Mouse (Mus musculus): ENCODE data around the gene Kalrn. TPM values are rescaled to one million over a fixed set of nuclear protein-coding genes. Genes with fewer than 3 reads are reported as not detected.
A peak's percentile ranks its signal among the peaks of the same experiment; 100 is the strongest.

Gene Kalrn
- total RNA-seq, 2 experiments from 2014 or later, result 17.6 to 20.2 TPM

GRCm38 (mm10) chr16:33979855-33980254, 593.5 kb downstream of the Kalrn start:
- no peak for DNase-seq

DNA sequence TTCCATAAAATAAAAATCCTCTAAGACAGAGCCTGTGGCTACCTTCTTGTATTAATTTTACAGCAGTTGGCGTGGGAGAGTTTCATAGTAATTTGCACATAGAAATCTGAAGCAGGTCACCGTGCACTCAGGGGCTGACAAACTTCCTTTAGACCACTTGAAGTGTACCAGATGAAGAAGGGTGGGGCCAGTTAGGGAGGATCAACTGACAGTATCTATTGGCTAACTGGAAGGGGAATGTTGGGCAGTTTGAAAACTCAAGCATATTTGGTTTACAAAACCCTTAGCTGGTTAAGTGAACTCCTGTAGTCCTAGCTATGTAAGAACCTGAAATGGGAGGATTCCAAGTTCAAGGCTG, 606.1 kb downstream of the Kalrn start:
- no peak for DNase-seq

GRCm38 (mm10) chr16:33966538-33967282, 606.6 kb downstream of the Kalrn start, which contains the start of gene Umps:
Gene Umps (minus strand): TSS chr16:33967038.
- peak; percentile 79 for DNase-seq

DNA sequence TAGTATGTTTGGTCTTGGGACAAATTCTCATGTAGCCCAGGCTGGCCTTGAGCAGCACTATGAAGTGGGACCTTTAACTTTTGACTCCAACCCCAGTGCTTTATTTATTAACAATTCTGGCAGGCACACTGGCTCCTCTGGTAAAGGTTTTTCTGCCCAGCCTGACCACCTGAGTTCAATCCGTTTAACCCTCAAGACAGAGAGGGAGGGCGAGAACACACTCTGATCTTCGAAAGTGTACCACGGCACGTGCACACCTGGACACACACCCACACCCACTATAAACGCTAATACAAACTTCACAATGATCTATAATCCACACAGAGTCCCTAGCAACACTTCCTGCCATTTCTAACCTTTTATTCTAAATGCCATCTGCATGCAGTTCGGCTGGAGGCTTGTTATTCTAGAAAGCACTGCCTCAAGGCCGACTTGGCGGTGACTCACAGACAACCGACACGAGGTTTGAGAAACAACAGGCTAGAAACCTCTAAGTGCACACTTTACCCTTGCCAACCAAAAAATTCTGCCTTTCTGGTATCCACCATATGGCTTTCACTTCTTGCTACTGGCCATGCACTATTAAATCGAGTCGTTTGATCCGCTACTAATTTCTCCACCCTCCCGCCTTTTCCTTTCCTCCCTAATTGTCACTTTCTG, 607.3 kb downstream of the Kalrn start:
- no peak for DNase-seq

DNA sequence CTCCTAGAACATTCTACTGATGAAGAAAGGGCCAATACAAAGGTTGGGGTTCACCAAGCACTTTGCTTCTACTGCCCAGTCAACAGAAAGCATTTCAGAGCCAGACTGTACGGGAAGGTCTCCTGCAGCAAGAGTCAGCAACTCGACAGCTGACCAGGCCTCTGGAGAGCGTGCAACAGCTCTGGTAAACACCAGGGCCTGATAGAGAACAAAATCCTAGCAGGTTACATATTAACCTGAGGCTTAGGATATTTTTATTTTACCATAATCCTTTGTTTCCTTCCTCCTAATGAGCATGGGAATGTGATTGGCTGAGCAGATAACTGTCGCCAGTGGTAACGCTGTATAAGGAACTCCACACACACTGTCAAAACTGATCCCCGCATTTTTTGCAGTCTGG, 609.8 kb downstream of the Kalrn start:
- DNase-seq, result no peak

DNA sequence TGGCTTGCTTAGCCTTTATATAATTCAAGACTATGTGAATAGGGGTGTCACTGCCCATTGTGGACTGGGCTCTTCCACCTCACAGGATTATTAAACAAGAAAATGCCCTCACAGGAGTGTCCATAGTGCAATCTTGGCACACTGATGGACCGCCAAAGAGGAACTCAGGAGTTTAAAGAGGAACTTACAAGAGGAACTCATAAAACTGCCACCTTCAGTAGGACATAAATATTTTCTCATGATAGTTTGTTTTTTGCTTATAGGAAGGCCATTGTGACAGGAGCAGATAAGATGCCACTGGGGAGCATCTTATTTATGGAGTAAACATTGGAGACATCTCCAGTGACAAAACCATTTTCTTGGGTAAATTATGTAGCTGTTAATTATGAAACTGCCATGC, 618.5 kb downstream of the Kalrn start:
- no peak for DNase-seq

DNA sequence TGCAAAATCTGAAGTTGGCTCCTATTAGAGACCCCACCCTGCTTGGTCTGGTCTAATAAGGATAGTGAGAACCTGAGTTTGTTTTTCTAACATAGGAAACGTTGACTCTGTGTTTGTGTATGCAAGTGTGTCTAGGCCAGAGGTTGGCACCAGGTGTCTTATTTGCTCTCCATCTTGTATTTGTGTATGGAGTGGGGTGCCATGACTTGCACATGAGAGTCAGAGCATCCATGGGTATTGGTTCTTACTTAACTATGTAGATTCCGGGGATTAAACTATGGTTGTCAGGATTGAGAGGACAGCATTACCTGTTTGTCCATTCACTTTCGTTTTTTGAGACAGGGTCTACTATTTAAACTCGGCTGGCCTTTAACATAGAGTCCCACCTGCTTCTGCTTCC, 620.3 kb downstream of the Kalrn start:
- DNase-seq, result no peak

DNA sequence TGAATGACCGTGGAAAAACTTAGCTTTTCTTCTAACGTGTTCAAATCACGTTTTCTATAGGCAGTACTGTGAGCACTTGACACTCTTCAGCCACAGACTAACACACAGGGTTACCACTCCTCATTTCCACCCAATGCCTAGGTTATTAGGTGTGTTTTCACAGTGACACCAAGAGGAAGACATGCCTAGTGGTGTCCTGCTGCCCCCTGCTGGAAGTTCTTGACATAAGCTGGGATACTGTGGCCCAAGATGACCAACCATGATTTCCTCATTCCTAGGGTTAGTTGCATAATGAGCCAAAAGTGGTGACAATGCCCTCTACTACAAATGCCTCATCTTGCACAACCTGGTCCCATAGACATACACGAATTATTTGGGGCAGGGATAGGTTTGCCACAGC, 622.5 kb downstream of the Kalrn start:
- peak; percentile 87 for DNase-seq

GRCm38 (mm10) chr16:33950386-33950785, 622.9 kb downstream of the Kalrn start:
- no peak for DNase-seq

DNA sequence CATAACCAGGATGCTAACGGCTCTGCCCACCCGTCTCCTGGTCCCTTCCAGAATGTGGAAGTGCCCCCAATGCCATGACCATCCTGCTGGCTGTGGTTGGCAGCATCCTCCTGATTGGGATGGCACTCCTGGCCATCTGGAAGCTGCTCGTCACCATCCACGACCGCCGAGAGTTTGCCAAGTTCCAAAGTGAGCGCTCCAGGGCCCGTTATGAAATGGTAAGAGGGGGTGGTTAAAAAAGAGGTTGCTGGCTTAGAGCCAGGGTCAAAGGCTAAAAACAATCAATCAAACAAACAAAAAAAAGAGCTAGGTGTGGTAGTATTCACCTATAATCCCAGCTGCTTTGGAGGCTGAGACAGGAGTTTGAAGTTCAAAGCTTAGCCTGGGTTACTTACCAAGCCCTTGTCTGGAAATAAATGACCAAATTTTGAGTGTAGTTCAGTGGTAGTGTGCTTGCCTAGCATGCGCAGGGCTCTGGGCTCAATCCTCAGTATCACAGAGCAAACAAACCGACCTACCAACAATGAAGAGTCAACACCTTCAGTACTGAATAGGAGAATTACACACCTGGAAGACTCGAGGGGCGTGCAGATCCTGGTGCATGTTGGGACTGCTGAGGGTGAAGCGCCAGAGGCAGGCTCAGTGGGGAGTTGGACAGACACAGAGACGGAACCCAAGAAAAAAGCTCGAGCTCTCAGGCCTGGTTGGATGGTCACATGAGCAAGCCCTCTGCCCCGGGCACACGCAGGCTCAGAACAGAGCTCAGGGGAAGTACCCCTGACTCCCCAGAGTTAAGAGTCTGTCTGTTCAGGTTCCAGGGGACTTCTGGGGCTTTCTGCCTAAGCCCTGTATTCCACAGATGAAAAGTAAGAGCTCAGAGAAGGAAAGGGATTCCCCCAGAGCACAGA, 625.4 kb downstream of the Kalrn start:
- no peak for DNase-seq

DNA sequence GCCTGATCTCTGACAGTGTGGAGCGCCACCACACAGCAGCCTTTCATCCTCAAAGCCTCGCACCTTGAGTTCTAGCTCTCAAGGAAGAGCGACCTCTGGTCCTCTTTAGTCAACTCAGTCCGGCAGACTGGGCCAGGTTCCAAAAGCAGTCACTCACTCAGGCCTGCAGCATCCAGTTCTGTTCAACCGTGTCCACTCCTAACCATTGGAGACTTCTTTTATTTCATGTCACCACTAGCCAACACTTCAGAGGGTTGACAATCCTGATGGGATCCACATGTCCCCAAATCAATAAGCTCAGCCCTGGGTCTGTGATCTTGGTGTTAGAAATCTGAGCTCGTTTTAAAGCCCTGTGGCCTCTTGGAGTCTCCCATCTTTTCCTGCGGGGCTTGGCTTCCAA, 627.3 kb downstream of the Kalrn start:
- no peak for DNase-seq

DNA sequence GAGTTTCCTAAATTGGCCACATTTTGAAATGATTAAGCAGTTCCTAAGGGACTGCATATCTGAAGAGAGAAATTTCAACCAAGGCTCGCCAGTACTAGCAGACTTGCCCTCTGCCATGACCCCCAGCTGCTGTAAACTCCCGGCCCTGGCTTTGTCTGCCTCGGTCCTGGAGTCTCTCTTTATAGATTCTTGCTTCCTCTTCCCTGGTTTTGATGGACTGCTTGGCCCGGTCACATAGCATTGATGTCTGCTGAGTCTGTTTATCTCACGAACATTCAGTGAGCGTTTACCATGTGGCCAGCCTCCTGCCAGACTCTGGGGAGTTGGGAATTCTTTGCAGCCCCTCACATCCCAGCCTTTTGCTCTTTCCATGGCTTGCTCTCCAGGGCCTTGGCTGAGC, 628.6 kb downstream of the Kalrn start:
- no peak for DNase-seq

DNA sequence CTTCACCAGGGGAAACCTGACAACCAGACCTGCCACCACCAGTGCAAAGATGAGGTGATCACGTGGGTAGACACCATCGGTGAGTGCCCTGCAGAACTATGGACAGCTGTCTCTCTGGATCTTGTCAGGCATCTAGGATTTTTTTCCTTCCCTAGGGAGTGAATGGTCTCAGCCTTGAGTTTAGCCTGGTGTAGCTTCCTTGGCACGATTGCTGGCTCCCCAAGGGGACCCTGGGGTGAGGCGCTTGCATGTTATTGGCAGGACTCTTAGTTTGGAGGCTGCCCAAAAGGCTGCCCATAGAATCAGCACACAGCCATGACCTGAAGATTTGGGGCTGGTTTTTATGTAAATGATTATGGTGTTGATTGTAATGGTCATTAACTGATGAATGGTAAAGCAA, 629.2 kb downstream of the Kalrn start:
- DNase-seq, result no peak

DNA sequence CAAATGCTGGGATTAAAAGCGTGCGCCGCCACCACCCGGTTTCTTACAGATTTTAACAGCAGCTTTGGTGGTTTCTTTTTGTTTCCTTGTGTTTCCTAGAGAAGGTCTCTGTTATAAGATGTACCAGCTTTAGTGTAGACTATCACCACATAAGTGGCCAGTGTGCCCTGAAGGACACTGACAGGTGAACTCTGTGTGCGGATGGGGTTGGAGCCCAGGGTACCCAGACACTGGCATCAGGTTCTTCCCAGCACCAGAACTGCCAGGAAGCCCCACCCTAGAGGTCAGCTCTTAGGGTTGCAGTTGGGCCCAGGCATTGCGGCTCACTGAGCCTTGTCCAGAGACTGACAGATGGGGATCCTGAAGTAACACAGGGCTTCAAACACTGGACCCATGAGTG, 629.9 kb downstream of the Kalrn start:
- DNase-seq, result no peak

DNA sequence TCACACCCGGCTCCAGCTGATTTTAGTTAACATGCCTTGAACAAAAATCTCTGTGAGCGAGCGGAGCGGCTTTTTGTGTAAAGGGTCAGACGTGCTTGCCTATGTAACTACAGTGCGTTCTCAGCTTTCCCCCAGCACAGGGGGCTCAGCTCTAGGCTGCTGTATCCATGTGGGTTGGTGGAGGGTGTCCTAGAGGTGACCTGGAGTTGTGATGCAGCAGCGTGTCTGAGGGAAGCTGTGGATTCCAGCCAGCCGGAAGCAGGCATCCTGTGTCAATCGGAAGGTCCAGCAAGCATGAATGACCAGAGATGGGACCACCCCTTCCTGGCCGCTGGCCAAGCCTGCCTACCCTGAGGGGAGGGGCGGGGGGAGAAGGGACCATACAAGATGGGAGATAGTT, 631.0 kb downstream of the Kalrn start:
- DNase-seq, result peak; percentile 68

GRCm38 (mm10) chr16:33941271-33941781, 632.0 kb downstream of the Kalrn start:
- DNase-seq, result peak; percentile 74

DNA sequence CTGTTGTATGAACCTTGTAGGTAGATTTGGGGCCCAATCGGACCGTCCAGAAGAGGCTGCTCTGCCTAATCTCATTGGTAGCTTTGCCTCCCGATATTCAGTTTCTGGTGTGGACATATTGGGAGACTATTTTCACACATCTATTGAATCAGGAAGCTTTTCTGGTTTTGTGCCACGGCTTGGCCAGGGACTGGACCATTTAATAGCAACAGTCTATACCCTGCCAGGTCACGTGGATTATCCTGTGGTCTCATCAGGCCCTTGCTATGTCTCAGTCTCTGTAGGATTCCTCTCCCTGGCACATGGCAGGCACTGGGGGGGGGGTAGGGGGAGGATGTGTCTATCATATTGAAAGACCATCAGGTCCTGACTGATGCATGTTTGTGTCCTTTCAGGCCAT, 633.2 kb downstream of the Kalrn start:
- no peak for DNase-seq

DNA sequence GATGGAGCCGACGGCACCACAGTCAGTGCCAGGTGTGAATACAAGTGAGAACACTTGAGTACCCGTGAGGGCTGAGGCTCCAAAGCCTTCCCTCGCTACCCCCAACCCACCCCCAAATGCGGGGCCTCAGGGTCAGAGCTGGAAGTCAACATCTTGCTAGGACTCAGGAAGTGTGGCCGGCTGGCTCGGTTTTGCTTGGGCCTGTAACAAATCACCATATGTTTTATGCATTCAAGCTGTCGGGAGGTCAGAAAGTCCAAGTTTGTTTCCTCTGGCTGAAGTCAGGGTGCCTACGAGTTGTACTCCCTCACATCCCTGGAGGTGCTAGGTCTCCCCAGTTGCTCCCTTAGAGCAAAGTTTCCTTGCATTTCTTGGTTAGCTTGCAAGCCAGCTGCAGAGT, 633.7 kb downstream of the Kalrn start:
- DNase-seq, result no peak

DNA sequence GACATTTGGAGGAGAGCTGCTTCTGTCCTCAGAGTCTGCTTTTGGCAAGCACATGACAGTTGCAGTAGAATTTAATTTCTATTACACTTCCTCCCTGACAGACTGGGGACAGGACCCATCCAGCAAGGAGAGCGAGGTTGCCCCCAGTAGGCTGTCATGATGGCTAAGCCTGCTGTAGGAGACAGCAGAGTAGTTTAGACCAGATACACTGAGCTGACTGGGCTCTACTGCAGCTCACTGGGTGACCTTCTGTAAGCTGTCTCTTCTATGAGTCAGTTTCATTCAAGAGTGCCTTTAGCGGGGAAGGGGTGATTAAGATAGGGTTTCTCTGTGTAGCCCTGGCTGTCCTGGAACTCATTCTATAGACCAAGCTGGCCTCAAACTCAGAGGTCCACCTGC, 634.2 kb downstream of the Kalrn start:
- DNase-seq, result no peak

DNA sequence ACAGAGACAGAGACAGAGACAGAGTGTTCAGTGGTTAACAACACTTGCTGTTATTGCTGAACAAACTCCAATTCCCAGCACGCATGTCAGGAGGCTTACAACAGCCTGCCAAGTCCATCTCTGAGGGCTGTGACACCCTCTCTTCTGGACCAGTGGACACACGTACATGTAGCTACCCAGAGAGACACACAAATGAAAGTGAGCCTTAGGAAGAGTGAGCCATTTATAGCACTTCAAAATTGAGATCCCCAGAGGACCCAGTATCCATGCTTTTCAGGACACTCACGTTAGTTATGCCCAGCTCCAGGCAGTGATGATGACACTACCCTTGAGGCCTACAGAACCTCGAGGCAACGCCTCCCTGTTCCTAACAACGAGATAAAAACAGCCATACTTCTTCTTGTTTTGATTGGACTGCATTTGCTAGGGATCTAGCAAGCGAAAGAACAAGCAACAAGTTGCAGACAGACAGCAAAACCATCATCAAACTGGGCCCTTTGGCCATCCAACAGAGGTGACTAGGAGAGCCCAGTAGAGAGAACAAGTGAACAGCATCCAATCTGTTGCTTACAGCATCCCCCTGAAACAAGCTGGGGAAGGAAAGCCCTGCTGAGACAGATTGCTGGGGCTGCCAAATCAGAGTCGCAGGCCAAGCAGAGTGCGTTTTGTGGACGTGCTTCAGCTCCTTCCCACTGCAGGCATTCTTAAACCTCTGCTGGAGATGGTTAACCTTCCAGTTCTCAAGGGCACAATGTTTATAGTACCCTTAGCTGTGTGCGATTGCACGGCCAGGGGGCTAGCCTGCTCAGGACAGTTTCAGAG, 634.8 kb downstream of the Kalrn start:
- DNase-seq, result no peak

DNA sequence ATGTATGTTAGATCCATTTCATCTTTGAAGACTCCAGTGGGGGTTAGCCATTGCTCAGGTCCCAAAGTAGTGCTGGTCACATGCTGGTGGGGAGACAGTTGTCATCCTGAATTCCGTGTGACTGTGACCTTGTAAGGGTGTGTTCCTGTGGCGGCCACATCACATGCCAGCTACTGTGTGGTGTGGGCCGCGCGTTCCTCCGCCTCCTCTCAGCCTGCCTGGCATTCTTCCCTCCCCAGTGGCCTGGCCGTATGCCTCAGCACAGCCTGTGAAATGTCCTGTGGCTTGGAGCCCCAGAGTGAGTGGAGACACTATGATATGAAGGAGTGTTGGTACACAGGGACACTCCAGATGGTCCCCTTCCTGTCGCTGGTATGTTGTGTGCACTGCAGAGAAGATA, 635.8 kb downstream of the Kalrn start:
- peak; percentile 77 for DNase-seq

GRCm38 (mm10) chr16:33936885-33937284, 636.4 kb downstream of the Kalrn start:
- DNase-seq, result no peak

Measured in gastrocnemius, postnatal 10 days (tissue).